Mouse (Mus musculus): ENCODE data around the gene H2-D1. TPM values are rescaled to one million over a fixed set of nuclear protein-coding genes. Genes with fewer than 3 reads are reported as not detected.

The H2-D1 gene
- 112 TPM for polyA plus RNA-seq (2021)

- POLR2A ChIA-PET, result no interaction called here
- DNase-seq (ENCODE audit: low read depth, low spot score) (peak; percentile 59), ATAC-seq (peak; percentile 97)
- no peak for TF ChIP-seq CTCF (IDR thresholded peaks at IDR 0.05)
- in situ Hi-C loops (cut with MboI; ENCODE audit: low pct_unique_long_range_greater_than_20kb), result no loop called here
- no peaks in the 10 kb centered on the region for H3K27me3 ChIP-seq
- CTCF ChIA-PET, result no interaction called here
Observed at GRCm38 (mm10) chr17:35262664-35263522, at the start of gene H2-D1. Gene H2-D1, plus strand, starts transcription at chr17:35262730.

DNA sequence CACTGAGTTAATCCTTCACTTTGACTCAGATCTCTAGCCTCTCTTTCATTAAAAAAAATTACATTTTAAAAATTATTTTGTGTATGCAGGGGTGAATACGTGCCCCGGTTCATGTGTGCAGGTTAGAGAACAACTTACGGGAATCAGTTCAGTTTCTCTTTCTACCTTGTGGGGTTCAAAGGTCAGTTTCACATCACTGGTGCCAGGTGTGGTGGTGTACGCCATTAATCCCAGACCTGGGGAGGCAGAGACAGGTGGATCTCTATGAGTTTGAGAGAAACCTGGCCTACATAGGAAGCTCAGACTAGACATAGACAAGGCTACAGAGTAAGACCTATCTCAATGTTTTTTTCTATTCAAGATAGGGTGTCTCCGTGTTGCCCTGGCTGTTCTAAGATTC lies 49.5 kb upstream of the H2-D1 start:
- DNase-seq (ENCODE audit: low read depth, low spot score) (no peak), ATAC-seq (no peak)
- TF ChIP-seq CTCF (IDR thresholded peaks at IDR 0.05), result no peak
- in situ Hi-C loops (cut with MboI; ENCODE audit: low pct_unique_long_range_greater_than_20kb), result no loop called here
- CTCF ChIA-PET, result no interaction called here
- H3K27me3 ChIP-seq, result no peaks in the 10 kb centered on the region
- POLR2A ChIA-PET, result no interaction called here

DNA sequence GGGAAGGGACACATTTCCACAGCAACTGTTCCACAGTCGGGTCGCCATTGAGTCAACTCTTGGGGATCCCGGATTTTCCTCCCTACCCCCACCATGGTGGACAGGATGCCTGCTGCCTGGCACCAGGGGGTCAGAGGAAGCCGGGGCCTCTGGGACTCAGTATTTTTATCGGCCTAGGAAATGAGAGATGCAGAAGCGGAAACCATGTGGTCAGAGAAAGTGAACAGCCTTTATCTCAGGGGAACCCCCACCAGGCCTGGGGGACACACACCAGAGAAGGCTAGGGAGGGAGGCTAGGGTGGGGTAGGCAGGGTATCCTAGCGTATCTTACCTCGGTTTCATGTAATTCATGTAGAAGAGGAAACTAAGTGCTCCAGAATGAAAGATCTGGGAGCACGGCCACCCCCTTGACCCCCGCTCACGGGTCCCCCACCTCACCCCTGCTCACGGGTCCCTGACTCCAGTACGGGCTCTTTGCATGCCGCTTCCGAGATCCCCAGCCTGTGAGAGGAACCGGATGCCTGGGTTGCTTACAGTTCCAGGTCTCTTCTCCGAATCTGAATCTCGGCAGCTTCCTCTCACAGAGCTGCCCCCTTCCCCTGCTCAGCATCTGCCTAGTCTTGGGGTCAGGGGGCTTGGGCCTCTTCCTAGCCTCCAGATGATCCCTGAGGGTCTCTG lies 43.9 kb upstream of the H2-D1 start:
- in situ Hi-C loops (cut with MboI; ENCODE audit: low pct_unique_long_range_greater_than_20kb), result no loop called here
- no peak for ATAC-seq
- no peaks in the 10 kb centered on the region for H3K27me3 ChIP-seq
- CTCF ChIA-PET, result no interaction called here
- POLR2A ChIA-PET, result no interaction called here
- TF ChIP-seq CTCF (IDR thresholded peaks at IDR 0.05), result no peak
- no peak for DNase-seq (ENCODE audit: low read depth, low spot score)

DNA sequence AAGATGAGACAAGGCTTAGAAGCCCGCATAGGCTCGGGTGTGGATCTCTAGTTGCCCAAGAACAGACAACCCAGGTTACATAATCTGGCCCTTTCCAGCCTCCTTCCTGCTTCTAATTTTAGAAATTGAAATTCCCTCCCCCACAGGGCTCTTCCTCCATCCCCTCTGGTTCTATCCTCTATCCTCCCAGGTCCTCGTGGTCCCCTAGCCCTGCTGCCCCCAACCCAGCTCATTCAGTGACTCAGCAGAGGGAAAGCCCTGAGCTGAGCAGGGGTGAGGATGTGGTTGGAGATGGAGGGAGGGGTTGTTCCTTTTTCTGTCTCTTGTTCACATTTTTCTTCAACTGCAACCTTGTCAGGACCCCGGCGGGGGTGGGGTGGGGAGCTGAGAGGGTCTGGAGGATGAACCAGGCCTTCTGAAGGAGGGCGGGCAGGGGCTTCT lies 42.9 kb upstream of the H2-D1 start:
- in situ Hi-C loops (cut with MboI; ENCODE audit: low pct_unique_long_range_greater_than_20kb), result no loop called here
- DNase-seq (ENCODE audit: low read depth, low spot score), result no peak
- TF ChIP-seq CTCF (IDR thresholded peaks at IDR 0.05), result no peak
- ATAC-seq, result no peak
- ChIA-PET CTCF (interaction anchor here (1.2 kb wide), 1 partner anchor 11 kb away, joined by 4 read pairs; no protein-coding TSS in a partner anchor), POLR2A (interaction anchor here (1.1 kb wide), 1 partner anchor 49 kb away, joined by 3 read pairs; no protein-coding TSS in a partner anchor)
- H3K27me3 ChIP-seq, result no peaks in the 10 kb centered on the region

DNA sequence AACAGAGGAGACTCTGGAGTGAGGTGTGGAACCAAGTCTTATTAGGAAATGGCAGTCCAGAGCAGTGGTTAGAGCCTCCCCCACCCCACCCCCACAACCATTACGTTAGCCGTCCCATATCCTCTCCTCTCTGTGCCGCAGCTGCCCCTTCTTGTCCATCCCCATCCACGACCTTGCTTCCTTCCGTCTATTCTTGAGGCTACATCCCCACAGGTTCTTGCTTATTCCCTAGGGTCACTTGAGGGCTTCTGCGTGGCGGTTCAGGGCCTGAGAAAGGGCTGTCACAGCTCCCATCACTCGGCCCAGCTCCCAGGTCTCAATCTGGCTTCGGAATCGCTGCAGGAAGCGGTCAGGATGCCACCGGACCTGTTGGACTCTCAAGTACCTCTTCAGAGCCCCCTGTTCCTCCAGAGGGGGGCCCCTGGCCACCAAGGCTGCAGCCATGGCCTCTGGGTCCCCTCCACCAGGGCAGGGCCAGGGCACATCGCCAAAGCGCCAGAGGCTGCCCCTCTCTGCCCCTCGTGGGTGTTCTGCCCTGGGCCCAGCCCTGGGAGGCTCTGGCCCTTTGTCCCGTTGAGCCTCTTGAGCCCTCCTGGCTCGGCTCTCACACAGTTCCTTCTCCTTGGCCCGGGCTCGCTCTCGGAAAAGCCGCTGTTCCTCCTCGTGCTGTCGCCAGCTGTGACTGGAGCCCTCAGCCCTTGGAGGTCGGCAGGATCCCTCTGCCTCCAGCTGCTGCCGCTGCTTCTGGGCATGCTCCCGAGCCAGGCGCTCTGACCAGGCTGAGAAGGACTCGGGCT lies 42.2 kb upstream of the H2-D1 start, which contains the start of gene Gm16181:
Gene Gm16181, plus strand, starts transcription at position 679 of the 797 bp plus-strand sequence.
- TF ChIP-seq CTCF (IDR thresholded peaks at IDR 0.05), result no peak
- CTCF ChIA-PET, result interaction anchor here (1.2 kb wide), 1 partner anchor 11 kb away, joined by 4 read pairs; no protein-coding TSS in a partner anchor
- POLR2A ChIA-PET, result interaction anchor here (1.1 kb wide), 1 partner anchor 50 kb away, joined by 3 read pairs; no protein-coding TSS in a partner anchor
- ATAC-seq (peak; percentile 18), DNase-seq (ENCODE audit: low read depth, low spot score) (no peak)
- no peaks in the 10 kb centered on the region for H3K27me3 ChIP-seq
- in situ Hi-C loops (cut with MboI; ENCODE audit: low pct_unique_long_range_greater_than_20kb), result no loop called here

- ChIA-PET POLR2A (no interaction called here), CTCF (interaction anchor here (20.7 kb wide), 1 partner anchor 51 kb away, joined by 239 read pairs; the partner anchor contains the start of gene Aif1)
- no peak for TF ChIP-seq CTCF (IDR thresholded peaks at IDR 0.05)
- no peak for ATAC-seq
- no peaks in the 10 kb centered on the region for H3K27me3 ChIP-seq
- in situ Hi-C loops (cut with MboI; ENCODE audit: low pct_unique_long_range_greater_than_20kb), result no loop called here
- DNase-seq (ENCODE audit: low read depth, low spot score), result no peak
Observed at GRCm38 (mm10) chr17:35222299-35222698, 40.2 kb upstream of the H2-D1 start.

DNA sequence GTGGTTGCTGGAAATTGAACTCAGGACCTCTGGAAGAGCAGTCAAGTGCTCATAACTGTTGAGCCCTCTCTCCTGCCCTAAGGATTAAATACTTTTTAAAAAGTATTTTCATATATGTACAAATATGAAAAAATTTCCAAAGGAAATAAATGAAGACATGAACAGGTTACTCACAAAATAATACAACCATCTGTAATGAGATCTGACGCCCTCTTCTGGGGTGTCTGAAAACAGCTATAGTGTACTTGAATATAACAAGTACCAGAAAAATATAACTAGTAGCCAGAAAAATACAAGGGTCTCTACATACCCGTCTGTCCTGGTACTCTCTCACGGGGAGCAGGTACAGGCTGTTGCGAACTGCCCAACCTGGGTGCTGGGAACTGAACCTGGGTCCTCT lies 37.9 kb upstream of the H2-D1 start:
- POLR2A ChIA-PET, result no interaction called here
- no peak for DNase-seq (ENCODE audit: low read depth, low spot score)
- no peaks in the 10 kb centered on the region for H3K27me3 ChIP-seq
- in situ Hi-C loops (cut with MboI; ENCODE audit: low pct_unique_long_range_greater_than_20kb), result no loop called here
- no peak for TF ChIP-seq CTCF (IDR thresholded peaks at IDR 0.05)
- no peak for ATAC-seq
- CTCF ChIA-PET, result interaction anchor here (20.7 kb wide), 1 partner anchor 54 kb away, joined by 239 read pairs; the partner anchor contains the start of gene Aif1

DNA sequence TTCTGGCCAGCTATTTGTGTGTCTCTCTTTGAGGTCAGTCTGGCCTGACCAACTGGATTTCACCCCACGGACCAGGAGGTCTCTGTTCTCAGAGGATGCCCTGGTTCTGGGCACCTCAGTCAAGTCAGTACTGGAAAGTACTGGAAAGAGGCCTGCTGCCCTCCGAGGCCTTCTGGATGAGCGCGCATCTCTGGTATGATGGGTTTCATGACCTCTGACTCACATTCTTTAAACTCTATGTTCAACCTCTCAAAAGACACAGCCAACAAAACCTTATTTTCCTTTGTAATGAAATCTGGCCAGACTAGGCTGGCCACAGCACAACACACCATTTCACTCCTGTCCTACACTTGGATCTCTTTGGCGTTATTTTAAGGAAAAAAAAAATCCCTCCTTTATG lies 37.1 kb upstream of the H2-D1 start:
- DNase-seq (ENCODE audit: low read depth, low spot score) (no peak), ATAC-seq (no peak)
- ChIA-PET POLR2A (no interaction called here), CTCF (interaction anchor here (0.9 to 20.7 kb wide), 2 partner anchors 47 to 55 kb away, joined by 3 to 239 read pairs; partner anchors contain the start of gene Aif1)
- H3K27me3 ChIP-seq, result no peaks in the 10 kb centered on the region
- in situ Hi-C loops (cut with MboI; ENCODE audit: low pct_unique_long_range_greater_than_20kb), result no loop called here
- TF ChIP-seq CTCF (IDR thresholded peaks at IDR 0.05), result no peak

- no peaks in the 10 kb centered on the region for H3K27me3 ChIP-seq
- DNase-seq (ENCODE audit: low read depth, low spot score) (no peak), ATAC-seq (no peak)
- in situ Hi-C loops (cut with MboI; ENCODE audit: low pct_unique_long_range_greater_than_20kb), result no loop called here
- TF ChIP-seq CTCF (IDR thresholded peaks at IDR 0.05), result no peak
- CTCF ChIA-PET, result interaction anchor here (0.8 to 20.7 kb wide), 2 partner anchors 48 to 56 kb away, joined by 3 to 239 read pairs; partner anchors contain the start of gene Aif1
- POLR2A ChIA-PET, result no interaction called here
Observed at GRCm38 (mm10) chr17:35226561-35227046, 35.9 kb upstream of the H2-D1 start.

- DNase-seq (ENCODE audit: low read depth, low spot score), result no peak
- POLR2A ChIA-PET, result interaction anchor here (0.6 kb wide), 1 partner anchor 44 kb away, joined by 3 read pairs; no protein-coding TSS in a partner anchor
- in situ Hi-C loops (cut with MboI; ENCODE audit: low pct_unique_long_range_greater_than_20kb), result loop anchor here (5.0 to 10.0 kb wide), 2 partner anchors 64 to 216 kb away; partner anchors contain the start of gene Vwa7
- no peak for TF ChIP-seq CTCF (IDR thresholded peaks at IDR 0.05)
- CTCF ChIA-PET, result interaction anchor here (0.7 to 20.7 kb wide), 11 partner anchors 8 to 60 kb away, joined by 3 to 239 read pairs (median 4); partner anchors contain the start of genes Aif1 and Ddx39b
- ATAC-seq, result no peak
- no peaks in the 10 kb centered on the region for H3K27me3 ChIP-seq
Observed at GRCm38 (mm10) chr17:35231022-35231421, 31.5 kb upstream of the H2-D1 start.
